Mouse (Mus musculus): ENCODE measurements around the gene Rhov. TPM values are rescaled to one million over a fixed set of nuclear protein-coding genes. Genes with fewer than 3 reads are reported as not detected.

Gene Rhov
- total and polyA plus RNA-seq, 3 experiments = 0.17 TPM; not detected in 2

DNA sequence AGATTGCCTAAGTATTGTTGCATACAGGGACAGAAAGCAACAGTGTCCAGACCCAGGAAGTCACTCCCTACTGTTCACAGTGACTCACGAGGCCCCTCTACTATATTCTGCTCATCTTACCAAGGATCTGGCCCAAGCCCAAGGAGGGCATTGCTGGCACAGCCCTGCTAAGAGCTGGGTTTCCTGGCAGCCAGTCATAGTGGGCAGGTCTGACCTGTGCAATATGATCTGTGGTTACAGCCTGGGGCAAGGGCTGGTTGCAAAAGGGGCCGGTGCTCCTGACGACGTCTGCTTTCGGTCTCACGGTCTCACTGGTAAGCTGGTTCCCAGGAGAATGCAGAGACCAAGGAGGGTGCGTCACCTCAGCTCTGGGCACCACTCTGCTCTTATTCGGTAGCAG is 8.1 kb downstream of the Rhov start (continued):
- TF ChIP-seq CTCF (conservative IDR thresholded peaks at IDR 0.05 in 1 of 2, IDR thresholded peaks at IDR 0.05 in 1 of 2; ENCODE audit: low read depth in 2 of 2, low read length in 2 of 2) (no peak), ZC3H11A (IDR thresholded peaks at IDR 0.05; ENCODE audit: low read depth, low read length) (no peak), MAFK (IDR thresholded peaks at IDR 0.05; ENCODE audit: insufficient replicate concordance, low read length) (no peak), MXI1 (IDR thresholded peaks at IDR 0.05; ENCODE audit: low read depth, low read length) (0 out of 2 replicates have a peak, but pooled peaks have one; percentile 32), ELF1 (IDR thresholded peaks at IDR 0.05; ENCODE audit: low read depth, low read length) (no peak), IRF4 (IDR thresholded peaks at IDR 0.05; ENCODE audit: low read depth, low read length) (0 out of 2 replicates have a peak, but pooled peaks have one; percentile 16), ETS1 (conservative IDR thresholded peaks at IDR 0.05; ENCODE audit: low read depth, low read length) (0 out of 2 replicates have a peak, but pooled peaks have one; percentile 22), GABPA (IDR thresholded peaks at IDR 0.05; ENCODE audit: insufficient replicate concordance, low read depth, low read length) (no peak), TCF12 (IDR thresholded peaks at IDR 0.05; ENCODE audit: low read depth, low read length) (0 out of 2 replicates have a peak, but pooled peaks have one; percentile 37)

GRCm38 (mm10) chr2:119261326-119261725 is 9.7 kb downstream of the Rhov start:
- H3K9ac ChIP-seq (ENCODE audit: insufficient read depth, low read depth) = no peak overlapping the region
- in situ Hi-C loops (cut with MboI; ENCODE audit: low pct_ligation_motif_present, low pct_unique_long_range_greater_than_20kb, low sequenced_read_pairs) (no loop called here), dilution Hi-C loops (cut with MboI; ENCODE audit: extremely low pct_ligation_motif_present, extremely low pct_unique_long_range_greater_than_20kb, low sequenced_read_pairs) (no loop called here)
- peaks cover 8 to 21% of the 10 kb centered on the region in 2 experiments; a peak in 3 of 4 replicates for H3K4me1 ChIP-seq (ENCODE audit: control insufficient read depth in 1 of 2, insufficient read depth in 2 of 2)
- TF ChIP-seq SMC3 (IDR thresholded peaks at IDR 0.05; ENCODE audit: low read depth, low read length) (no peak), POLR2A (IDR thresholded peaks at IDR 0.05; ENCODE audit: low read depth, low read length) (no peak), POLR2AphosphoS2 (IDR thresholded peaks at IDR 0.05; ENCODE audit: low read depth, low read length) (no peak), MEF2A (IDR thresholded peaks at IDR 0.05; ENCODE audit: borderline replicate concordance, low read depth, low read length) (no peak), JUN (IDR thresholded peaks at IDR 0.05; ENCODE audit: insufficient read depth, low read depth, low read length) (no peak), KAT2A (IDR thresholded peaks at IDR 0.05; ENCODE audit: insufficient replicate concordance, low read length) (no peak), MYC (IDR thresholded peaks at IDR 0.05; ENCODE audit: low read depth, low read length) (no peak), PAX5 (IDR thresholded peaks at IDR 0.05; ENCODE audit: low read length) (no peak)
- H3K27ac ChIP-seq (ENCODE audit: insufficient read depth, low read depth) = no peak overlapping the region
- H3K4me3 ChIP-seq (replicated peaks in 1 of 3; ENCODE audit: low read depth in 2 of 3, low read length in 2 of 3, poor library complexity in 1 of 3) = no peak overlapping the region
- no peak for DNase-seq (ENCODE audit: extremely low read depth)
- H3K27me3 ChIP-seq (replicated peaks) = peaks cover 14% of the 10 kb centered on the region
- H3K79me2 ChIP-seq (replicated peaks; ENCODE audit: control insufficient read depth, extremely low read depth, insufficient read depth, poor library complexity, severe bottlenecking) = no peaks in the 10 kb centered on the region
- no peaks in the 10 kb centered on the region for H3K36me3 ChIP-seq (replicated peaks in 1 of 2; ENCODE audit: control insufficient read depth in 1 of 2, insufficient read depth in 1 of 2, low read length in 1 of 2)
- no peak overlapping the region for H3K4me2 ChIP-seq (ENCODE audit: insufficient read depth, low read depth, poor library complexity, severe bottlenecking)
- no peaks in the 10 kb centered on the region for H3K9me3 ChIP-seq (replicated peaks; ENCODE audit: low read length)

- H3K36me3 ChIP-seq (replicated peaks in 1 of 2; ENCODE audit: control insufficient read depth in 1 of 2, insufficient read depth in 1 of 2, low read length in 1 of 2) = no peaks in the 10 kb centered on the region
- peak; percentile 24 for DNase-seq (ENCODE audit: extremely low read depth)
- H3K9ac ChIP-seq (ENCODE audit: insufficient read depth, low read depth) = no peak overlapping the region
- no peaks in the 10 kb centered on the region for H3K9me3 ChIP-seq (replicated peaks; ENCODE audit: low read length)
- no peak overlapping the region for H3K4me2 ChIP-seq (ENCODE audit: insufficient read depth, low read depth, poor library complexity, severe bottlenecking)
- in situ Hi-C loops (cut with MboI; ENCODE audit: low pct_ligation_motif_present, low pct_unique_long_range_greater_than_20kb, low sequenced_read_pairs) = no loop called here
- dilution Hi-C loops (cut with MboI; ENCODE audit: extremely low pct_ligation_motif_present, extremely low pct_unique_long_range_greater_than_20kb, low sequenced_read_pairs) = no loop called here
- H3K27me3 ChIP-seq (replicated peaks) = peaks cover 13% of the 10 kb centered on the region
- H3K4me1 ChIP-seq (ENCODE audit: control insufficient read depth in 1 of 2, insufficient read depth in 2 of 2) = peaks cover 8 to 21% of the 10 kb centered on the region in 2 experiments; a peak in 3 of 4 replicates
- TF ChIP-seq USF2 (conservative IDR thresholded peaks at IDR 0.05; ENCODE audit: low read depth, low read length) (no peak), ELF1 (IDR thresholded peaks at IDR 0.05; ENCODE audit: low read depth, low read length) (peak; percentile 57; the same call in 1 of the 2 replicates)
- no peak overlapping the region for H3K27ac ChIP-seq (ENCODE audit: insufficient read depth, low read depth)
- H3K79me2 ChIP-seq (replicated peaks; ENCODE audit: control insufficient read depth, extremely low read depth, insufficient read depth, poor library complexity, severe bottlenecking) = no peaks in the 10 kb centered on the region
- H3K4me3 ChIP-seq (replicated peaks in 1 of 3; ENCODE audit: low read depth in 2 of 3, low read length in 2 of 3, poor library complexity in 1 of 3) = no peak overlapping the region
These were observed 10.6 kb downstream of the Rhov start for GRCm38 (mm10) chr2:119260518-119260917.
